Mouse (Mus musculus): ENCODE results near the gene Snd1. TPM values are rescaled to one million over a fixed set of nuclear protein-coding genes. Genes with fewer than 3 reads are reported as not detected.
"Not testable (repeated sequence)": the region's sequence is repeated elsewhere in the genome, so short reads cannot be mapped to it uniquely, and the experiment has no call there.

Gene Snd1
- polyA plus RNA-seq, 1 experiment from 2014 or later: 127 TPM

DNA sequence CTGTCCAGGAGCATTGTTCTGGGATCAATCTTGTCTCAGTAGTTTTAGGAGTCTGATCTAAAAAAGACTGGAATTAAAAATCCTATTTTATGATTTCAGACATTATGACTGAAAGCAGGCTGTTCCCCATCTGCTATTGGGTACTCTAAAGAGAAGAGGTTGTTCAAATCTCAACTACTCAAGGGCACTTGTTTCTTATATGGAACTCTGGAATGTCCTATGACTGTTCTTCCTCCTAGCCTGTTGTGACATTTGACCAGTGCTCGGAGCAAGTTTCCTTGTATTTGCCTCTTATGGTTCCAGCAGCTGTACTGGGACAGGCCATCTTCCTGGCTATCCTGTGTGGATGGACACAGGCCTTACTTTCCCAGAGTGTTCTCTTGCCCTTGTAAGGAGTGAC is 42.1 kb downstream of the Snd1 start:
- H3K4me3 ChIP-seq (ENCODE audit: low read length): no peak overlapping the region
- no peak overlapping the region for H3K4me2 ChIP-seq (replicated peaks; ENCODE audit: low read depth, low read length)
- H3K4me1 ChIP-seq (ENCODE audit: control insufficient read depth, insufficient read depth, low read length): no peaks in the 10 kb centered on the region
- no peak overlapping the region for H3K9ac ChIP-seq (ENCODE audit: low read depth, low read length)
- H3K27me3 ChIP-seq (ENCODE audit: control insufficient read depth, insufficient read depth, low read length): no peaks in the 10 kb centered on the region
- no peaks in the 10 kb centered on the region for H3K9me3 ChIP-seq (ENCODE audit: control insufficient read depth, low read length)
- no peak for ATAC-seq (ENCODE audit: low FRiP score, low TSS enrichment)
- WGBS: 86% methylated on average over 1 of the region's 1 CpGs
- peaks cover 48% of the 10 kb centered on the region for H3K36me3 ChIP-seq (ENCODE audit: control insufficient read depth, insufficient read depth, low read length)
- H3K27ac ChIP-seq (ENCODE audit: low read depth, low read length): no peak overlapping the region

DNA sequence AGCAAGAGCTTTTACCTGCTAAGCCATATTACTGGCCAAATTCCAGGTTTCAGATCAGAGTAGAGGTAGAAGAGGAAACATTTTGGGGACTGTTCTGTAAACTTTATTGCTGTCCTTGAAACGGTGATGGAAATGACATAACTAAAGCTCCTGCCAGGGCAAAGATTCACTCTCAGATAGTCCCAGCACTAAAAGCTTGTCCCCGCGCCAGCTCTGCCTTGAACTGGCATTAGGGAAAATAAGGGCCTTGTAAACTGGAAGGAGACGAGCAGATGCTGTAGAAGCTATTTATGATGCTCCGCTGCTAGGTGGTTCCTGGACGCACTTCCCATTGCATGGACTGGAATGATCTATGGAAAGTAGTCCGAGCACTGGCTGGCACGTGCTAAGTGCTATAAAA is 44.5 kb downstream of the Snd1 start:
- no peaks in the 10 kb centered on the region for H3K9me3 ChIP-seq (ENCODE audit: control insufficient read depth, low read length)
- no peaks in the 10 kb centered on the region for H3K27me3 ChIP-seq (ENCODE audit: control insufficient read depth, insufficient read depth, low read length)
- no peak for ATAC-seq (ENCODE audit: low FRiP score, low TSS enrichment)
- no peak overlapping the region for H3K27ac ChIP-seq (ENCODE audit: low read depth, low read length)
- H3K4me2 ChIP-seq (replicated peaks; ENCODE audit: low read depth, low read length): no peak overlapping the region
- no peak overlapping the region for H3K9ac ChIP-seq (ENCODE audit: low read depth, low read length)
- H3K4me3 ChIP-seq (ENCODE audit: low read length): no peak overlapping the region
- 81% methylated on average over 8 of the region's 8 CpGs for WGBS
- no peaks in the 10 kb centered on the region for H3K4me1 ChIP-seq (ENCODE audit: control insufficient read depth, insufficient read depth, low read length)
- peaks cover 56% of the 10 kb centered on the region for H3K36me3 ChIP-seq (ENCODE audit: control insufficient read depth, insufficient read depth, low read length)

DNA sequence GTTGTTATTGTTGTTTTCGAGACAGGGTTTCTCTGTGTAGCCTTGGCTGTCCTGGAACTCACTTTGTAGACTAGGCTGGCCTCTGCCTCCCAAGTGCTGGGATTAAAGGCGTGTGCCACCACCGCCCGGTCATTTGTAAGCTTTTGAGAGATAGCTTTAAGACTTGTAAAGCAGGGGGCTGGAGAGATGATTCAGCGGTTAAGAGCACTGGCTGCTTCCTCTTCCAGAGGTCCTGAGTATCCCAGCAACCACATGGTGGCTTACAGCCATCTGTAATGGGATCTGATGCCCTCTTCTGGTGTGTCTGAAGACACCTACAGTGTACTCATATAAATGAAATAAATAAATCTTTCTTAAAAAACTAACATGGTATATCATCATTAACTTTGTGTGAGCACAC is 45.8 kb downstream of the Snd1 start:
- 89% methylated on average over 5 of the region's 5 CpGs for WGBS
- not testable (repeated sequence) for ATAC-seq (ENCODE audit: low FRiP score, low TSS enrichment); H3K4me1 ChIP-seq (ENCODE audit: control insufficient read depth, insufficient read depth, low read length); H3K9ac ChIP-seq (ENCODE audit: low read depth, low read length); H3K4me3 ChIP-seq (ENCODE audit: low read length); H3K27ac ChIP-seq (ENCODE audit: low read depth, low read length); H3K4me2 ChIP-seq (replicated peaks; ENCODE audit: low read depth, low read length); H3K27me3 ChIP-seq (ENCODE audit: control insufficient read depth, insufficient read depth, low read length); H3K9me3 ChIP-seq (ENCODE audit: control insufficient read depth, low read length)
- H3K36me3 ChIP-seq (ENCODE audit: control insufficient read depth, insufficient read depth, low read length): peaks cover 57% of the 10 kb centered on the region

DNA sequence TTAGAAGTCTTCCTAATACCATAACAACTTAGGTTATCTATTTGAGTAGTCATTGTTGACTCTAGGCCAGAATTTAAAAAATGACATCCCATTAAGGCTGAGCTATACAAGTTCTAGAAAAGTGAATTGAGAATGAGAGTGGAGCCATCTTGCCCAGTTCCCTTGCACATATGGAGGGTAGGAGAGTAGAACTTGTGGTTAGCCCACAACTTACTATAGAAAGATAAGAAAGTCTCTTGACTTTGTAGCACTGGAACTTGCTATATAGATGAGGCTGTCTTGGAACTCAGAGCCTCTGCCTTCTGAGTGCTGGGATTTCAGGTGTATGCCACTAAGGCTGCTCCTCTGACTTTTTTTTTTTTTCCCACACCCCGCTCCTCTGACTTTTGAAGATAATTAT is 46.5 kb downstream of the Snd1 start:
- Histone ChIP-seq H3K9me3 (ENCODE audit: control insufficient read depth, low read length) (no peaks in the 10 kb centered on the region), H3K4me3 (ENCODE audit: low read length) (no peak overlapping the region), H3K27me3 (ENCODE audit: control insufficient read depth, insufficient read depth, low read length) (no peaks in the 10 kb centered on the region), H3K4me2 (replicated peaks; ENCODE audit: low read depth, low read length) (no peak overlapping the region), H3K36me3 (ENCODE audit: control insufficient read depth, insufficient read depth, low read length) (peaks cover 61% of the 10 kb centered on the region), H3K4me1 (ENCODE audit: control insufficient read depth, insufficient read depth, low read length) (no peaks in the 10 kb centered on the region), H3K9ac (ENCODE audit: low read depth, low read length) (no peak overlapping the region), H3K27ac (ENCODE audit: low read depth, low read length) (no peak overlapping the region)
- WGBS: 88% methylated on average over 1 of the region's 1 CpGs
- ATAC-seq (ENCODE audit: low FRiP score, low TSS enrichment): no peak

DNA sequence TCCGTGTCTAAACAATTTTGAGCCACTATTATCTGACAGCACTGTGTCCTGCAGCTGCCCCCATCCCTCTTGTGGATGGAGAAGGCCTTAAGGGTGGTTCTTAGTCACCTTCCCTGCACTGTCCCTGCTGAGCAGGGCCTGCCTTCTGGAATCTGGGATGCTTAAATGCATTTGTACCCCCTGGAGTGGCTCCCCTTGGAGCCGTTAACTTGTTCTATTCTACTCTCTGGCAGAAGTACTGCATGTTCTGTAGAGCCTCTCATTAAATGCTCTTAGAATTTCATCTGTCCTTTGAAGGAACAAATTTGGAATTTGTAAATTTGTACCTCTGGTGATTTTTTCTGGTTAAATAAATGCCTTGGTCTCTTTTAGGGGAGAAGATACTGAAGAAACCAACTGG is 50.6 kb downstream of the Snd1 start:
- Histone ChIP-seq H3K9ac (ENCODE audit: low read depth, low read length) (no peak overlapping the region), H3K27ac (ENCODE audit: low read depth, low read length) (no peak overlapping the region), H3K27me3 (ENCODE audit: control insufficient read depth, insufficient read depth, low read length) (no peaks in the 10 kb centered on the region), H3K4me3 (ENCODE audit: low read length) (no peak overlapping the region), H3K4me2 (replicated peaks; ENCODE audit: low read depth, low read length) (no peak overlapping the region), H3K9me3 (ENCODE audit: control insufficient read depth, low read length) (no peaks in the 10 kb centered on the region), H3K36me3 (ENCODE audit: control insufficient read depth, insufficient read depth, low read length) (peaks cover 82% of the 10 kb centered on the region), H3K4me1 (ENCODE audit: control insufficient read depth, insufficient read depth, low read length) (no peaks in the 10 kb centered on the region)
- ATAC-seq (ENCODE audit: low FRiP score, low TSS enrichment): no peak
- 82% methylated on average over 2 of the region's 2 CpGs for whole genome bisulfite sequencing

DNA sequence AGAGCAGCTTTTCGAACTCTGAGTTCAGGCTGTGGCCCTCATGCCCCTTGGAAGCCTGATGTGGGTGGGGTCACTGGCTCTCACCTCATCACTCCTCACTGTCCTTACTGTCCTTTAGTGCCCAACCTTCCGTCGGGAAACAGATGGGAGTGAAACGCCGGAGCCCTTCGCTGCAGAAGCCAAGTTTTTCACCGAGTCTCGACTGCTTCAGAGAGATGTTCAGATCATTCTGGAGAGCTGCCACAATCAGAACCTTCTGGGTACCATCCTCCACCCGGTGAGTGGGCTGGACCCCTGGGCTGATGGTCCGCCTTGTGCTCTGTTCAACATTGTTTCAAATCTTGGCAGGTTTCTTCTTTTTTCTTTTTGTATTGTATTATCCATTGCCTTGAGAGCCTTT is 52.5 kb downstream of the Snd1 start:
- WGBS: 94% methylated on average over 10 of the region's 10 CpGs
- H3K4me3 ChIP-seq (ENCODE audit: low read length): no peak overlapping the region
- H3K9ac ChIP-seq (ENCODE audit: low read depth, low read length): no peak overlapping the region
- peaks cover 73% of the 10 kb centered on the region for H3K36me3 ChIP-seq (ENCODE audit: control insufficient read depth, insufficient read depth, low read length)
- H3K4me2 ChIP-seq (replicated peaks; ENCODE audit: low read depth, low read length): no peak overlapping the region
- no peaks in the 10 kb centered on the region for H3K27me3 ChIP-seq (ENCODE audit: control insufficient read depth, insufficient read depth, low read length)
- H3K27ac ChIP-seq (ENCODE audit: low read depth, low read length): no peak overlapping the region
- H3K9me3 ChIP-seq (ENCODE audit: control insufficient read depth, low read length): no peaks in the 10 kb centered on the region
- no peaks in the 10 kb centered on the region for H3K4me1 ChIP-seq (ENCODE audit: control insufficient read depth, insufficient read depth, low read length)
- ATAC-seq (ENCODE audit: low FRiP score, low TSS enrichment): no peak

DNA sequence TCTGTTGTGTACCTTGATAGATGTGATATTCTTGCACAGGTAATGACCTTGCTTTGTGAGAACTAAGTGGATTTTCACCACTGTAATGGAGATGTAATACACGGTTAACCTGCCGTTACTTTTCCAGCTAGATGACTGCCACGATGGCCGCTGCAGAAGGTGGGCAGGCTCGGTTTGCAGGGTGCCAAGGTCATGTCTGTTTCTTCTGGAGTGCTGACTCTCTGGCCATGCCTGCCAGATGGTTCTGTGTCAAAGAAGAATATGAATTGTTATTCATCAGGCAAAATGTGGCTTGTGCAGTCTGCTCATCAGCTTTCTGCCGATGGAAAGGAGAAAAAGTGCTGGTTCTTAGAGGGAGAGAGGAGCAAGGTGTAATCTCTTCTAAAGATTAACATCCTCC is 53.3 kb downstream of the Snd1 start:
- Histone ChIP-seq H3K9me3 (ENCODE audit: control insufficient read depth, low read length) (no peaks in the 10 kb centered on the region), H3K4me2 (replicated peaks; ENCODE audit: low read depth, low read length) (no peak overlapping the region), H3K27me3 (ENCODE audit: control insufficient read depth, insufficient read depth, low read length) (no peaks in the 10 kb centered on the region), H3K36me3 (ENCODE audit: control insufficient read depth, insufficient read depth, low read length) (peaks cover 72% of the 10 kb centered on the region), H3K4me3 (ENCODE audit: low read length) (no peak overlapping the region), H3K9ac (ENCODE audit: low read depth, low read length) (no peak overlapping the region), H3K27ac (ENCODE audit: low read depth, low read length) (no peak overlapping the region), H3K4me1 (ENCODE audit: control insufficient read depth, insufficient read depth, low read length) (no peaks in the 10 kb centered on the region)
- WGBS: 86% methylated on average over 6 of the region's 6 CpGs
- no peak for ATAC-seq (ENCODE audit: low FRiP score, low TSS enrichment)

DNA sequence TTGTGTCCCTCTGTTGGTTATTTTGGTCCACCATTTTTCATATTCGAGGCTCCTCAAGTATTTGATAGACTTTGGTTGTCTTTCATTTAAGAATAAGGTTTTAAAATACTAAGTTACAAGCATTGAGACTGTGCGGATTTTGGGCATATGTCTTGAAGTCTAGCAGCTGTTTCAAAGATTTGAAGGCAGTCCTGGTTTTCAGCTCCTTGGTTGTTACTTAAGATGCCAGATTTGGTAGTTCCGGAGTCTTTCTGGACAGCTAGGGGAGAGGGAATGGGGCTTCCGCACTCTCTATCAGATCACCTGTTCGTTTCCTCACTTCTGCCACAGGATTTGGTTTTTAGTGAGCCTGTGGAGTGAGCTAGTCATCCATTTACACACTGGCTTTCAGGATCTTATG is 61.5 kb downstream of the Snd1 start:
- H3K4me1 ChIP-seq (ENCODE audit: control insufficient read depth, insufficient read depth, low read length): no peaks in the 10 kb centered on the region
- no peak overlapping the region for H3K4me3 ChIP-seq (ENCODE audit: low read length)
- H3K36me3 ChIP-seq (ENCODE audit: control insufficient read depth, insufficient read depth, low read length): peaks cover 39% of the 10 kb centered on the region
- ATAC-seq (ENCODE audit: low FRiP score, low TSS enrichment): no peak
- no peak overlapping the region for H3K27ac ChIP-seq (ENCODE audit: low read depth, low read length)
- H3K4me2 ChIP-seq (replicated peaks; ENCODE audit: low read depth, low read length): no peak overlapping the region
- WGBS: 87% methylated on average over 5 of the region's 5 CpGs
- no peaks in the 10 kb centered on the region for H3K9me3 ChIP-seq (ENCODE audit: control insufficient read depth, low read length)
- no peaks in the 10 kb centered on the region for H3K27me3 ChIP-seq (ENCODE audit: control insufficient read depth, insufficient read depth, low read length)
- no peak overlapping the region for H3K9ac ChIP-seq (ENCODE audit: low read depth, low read length)

DNA sequence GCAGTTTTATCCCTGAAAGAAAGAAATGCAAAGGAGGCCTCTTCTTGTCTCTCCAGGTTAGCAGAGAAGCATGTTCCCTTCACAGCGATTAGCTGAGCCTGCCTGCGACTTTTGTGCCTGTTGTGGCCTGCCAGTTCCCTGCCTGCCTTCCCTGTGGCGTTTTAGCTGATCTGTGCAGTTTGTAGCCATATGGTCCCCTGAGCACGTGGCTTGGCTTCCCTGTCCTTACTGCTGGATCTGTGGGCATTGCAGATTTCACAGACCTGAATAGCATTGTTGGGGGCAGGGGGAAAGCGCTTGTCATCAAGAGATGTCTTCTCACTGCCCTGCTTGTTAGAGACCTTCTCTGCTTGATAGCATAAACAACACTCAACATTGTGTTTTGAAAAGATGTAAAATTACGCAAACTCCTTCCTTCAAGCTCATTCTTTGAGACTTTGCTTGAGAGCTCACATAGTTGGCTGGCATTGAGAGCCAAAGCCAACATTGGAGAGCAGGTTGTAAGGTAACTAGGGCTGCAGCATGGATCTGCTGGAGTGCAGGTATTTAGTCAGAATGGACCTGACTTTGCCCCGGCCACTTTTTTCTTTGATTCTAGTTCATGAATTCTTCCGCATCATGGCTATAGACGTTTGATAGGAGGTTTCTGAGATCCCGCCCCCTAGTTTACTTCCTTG is 63.0 kb downstream of the Snd1 start:
- Histone ChIP-seq H3K27me3 (ENCODE audit: control insufficient read depth, insufficient read depth, low read length) (no peaks in the 10 kb centered on the region), H3K9me3 (ENCODE audit: control insufficient read depth, low read length) (no peaks in the 10 kb centered on the region), H3K9ac (ENCODE audit: low read depth, low read length) (no peak overlapping the region; the same call in 1 of the 2 replicates), H3K27ac (ENCODE audit: low read depth, low read length) (no peak overlapping the region), H3K36me3 (ENCODE audit: control insufficient read depth, insufficient read depth, low read length) (peaks cover 36% of the 10 kb centered on the region), H3K4me2 (replicated peaks; ENCODE audit: low read depth, low read length) (no peak overlapping the region), H3K4me3 (ENCODE audit: low read length) (no peak overlapping the region), H3K4me1 (ENCODE audit: control insufficient read depth, insufficient read depth, low read length) (no peaks in the 10 kb centered on the region)
- WGBS: 71% methylated on average over 10 of the region's 10 CpGs
- ATAC-seq (ENCODE audit: low FRiP score, low TSS enrichment): no peak
